Mouse (Mus musculus): ENCODE measurements at regions not wholly inside any gene's neighbourhood (a gene's known extent, or its start where the extent isn't known, plus 50 kb on each side); places are given as distances from the start of the nearest gene placed in this dataset.

GRCm38 (mm10) chr12:35863141-35863540 is 62.3 kb upstream of the Agr3 start:
- no peak for DNase-seq

DNA sequence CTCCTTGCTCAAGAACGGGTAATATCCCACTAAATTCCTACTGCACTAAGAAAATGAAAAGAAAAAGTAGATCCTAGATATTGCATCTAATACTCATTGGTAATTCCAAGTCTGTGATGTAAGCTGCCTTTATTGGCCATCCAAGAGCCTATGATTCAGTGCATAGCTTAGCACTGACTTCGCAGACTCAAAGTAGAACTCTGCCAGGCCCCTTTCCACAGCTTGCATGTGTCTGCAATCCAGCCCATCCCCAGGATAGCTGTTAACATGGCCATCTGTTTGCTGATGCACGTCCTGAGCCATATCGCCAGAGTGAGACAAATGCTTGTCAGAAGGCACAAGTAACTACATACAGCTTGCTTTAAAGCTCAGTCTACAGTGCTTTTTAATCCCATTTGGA is 72.3 kb upstream of the Agr3 start:
- DNase-seq, result no peak

GRCm38 (mm10) chr12:35846905-35847610 is 78.4 kb upstream of the Agr3 start:
- no peak for DNase-seq

GRCm38 (mm10) chr12:35836946-35837345 is 88.5 kb upstream of the Agr3 start:
- DNase-seq, result no peak

DNA sequence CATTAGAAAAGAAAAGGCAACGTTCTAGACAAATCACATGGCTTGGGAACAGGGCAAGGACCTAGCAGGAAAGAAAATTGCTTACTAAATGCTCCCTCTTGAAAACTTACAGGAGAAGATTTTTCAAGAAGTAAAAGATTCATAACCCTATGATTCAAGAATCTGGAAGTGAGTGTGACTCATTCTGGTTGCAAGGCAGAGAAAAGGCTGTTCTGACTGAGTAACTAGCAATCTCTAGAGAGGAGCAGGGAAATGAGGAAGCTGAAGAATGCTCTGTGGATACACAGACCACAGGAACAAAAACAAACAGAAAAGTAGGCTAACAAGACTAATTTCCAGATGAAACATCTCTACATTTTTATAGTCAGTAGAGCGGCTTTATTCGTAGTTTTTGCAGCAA is 92.1 kb upstream of the Agr3 start:
- DNase-seq, result no peak

- DNase-seq, result no peak
These were observed 93.4 kb upstream of the Agr3 start for GRCm38 (mm10) chr12:35831922-35832512.

- no peak for DNase-seq
These were observed 94.2 kb upstream of the Agr3 start for GRCm38 (mm10) chr12:35831268-35831667.

- DNase-seq, result no peak
These were observed 97.6 kb upstream of the Agr3 start for GRCm38 (mm10) chr12:35827797-35828196.

- DNase-seq, result no peak
These were observed 98.4 kb upstream of the Agr3 start for GRCm38 (mm10) chr12:35826990-35827389.

- DNase-seq, result no peak
These were observed 100.8 kb upstream of the Agr3 start for GRCm38 (mm10) chr12:35824587-35824987.

GRCm38 (mm10) chr12:35799261-35799660 is 126.2 kb upstream of the Agr3 start:
- DNase-seq, result no peak

DNA sequence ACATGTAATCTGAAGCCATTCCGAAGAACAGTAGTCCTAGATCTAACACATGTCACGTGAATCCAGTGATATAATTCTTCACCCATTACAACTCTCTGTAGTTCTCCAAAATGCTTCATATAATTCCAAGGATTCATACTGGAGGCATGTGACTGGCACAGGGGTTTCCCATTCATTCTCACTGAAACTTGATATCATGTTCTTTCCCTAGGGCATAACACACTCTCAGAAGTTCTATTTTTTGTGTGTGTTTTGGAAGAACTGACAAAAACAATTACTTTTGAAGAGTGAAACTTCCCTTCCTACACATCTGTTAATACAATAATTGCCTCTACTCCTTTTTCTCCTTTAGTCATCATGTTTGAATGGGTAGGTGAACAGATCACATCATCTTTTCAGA is 150.0 kb upstream of the Agr3 start:
- no peak for DNase-seq

DNA sequence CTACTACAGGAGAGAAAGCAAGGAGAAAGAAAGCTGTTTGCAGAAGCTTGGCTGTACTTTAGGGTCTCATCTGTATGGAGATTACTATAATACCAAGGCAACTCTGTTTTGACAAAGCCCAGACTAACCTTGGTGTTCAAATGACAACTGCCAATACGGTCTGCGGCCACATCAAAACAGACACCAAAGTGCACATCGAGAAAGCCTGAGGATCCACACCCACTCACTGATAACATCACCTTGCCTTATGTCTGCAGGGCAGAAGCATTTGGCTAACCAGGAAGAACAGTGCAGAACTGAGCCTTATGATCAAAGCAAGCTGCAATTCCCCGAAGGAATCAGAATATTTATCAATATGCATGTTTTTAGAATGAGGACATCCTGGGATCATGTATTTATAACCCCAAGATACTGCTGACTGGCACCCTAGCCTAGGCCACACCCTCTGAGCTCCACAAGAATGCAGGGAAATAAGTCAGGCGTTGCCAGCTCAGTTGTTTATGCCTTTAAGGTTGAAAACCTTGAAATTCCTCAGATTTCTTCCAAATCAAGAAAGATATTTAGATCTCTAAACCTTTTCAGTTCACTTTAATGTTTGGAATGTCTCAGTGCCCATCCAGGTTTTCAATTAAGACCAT is 154.9 kb upstream of the Agr3 start:
- DNase-seq, result no peak

- DNase-seq, result no peak
These were observed 166.5 kb upstream of the Agr3 start for GRCm38 (mm10) chr12:35758916-35759315.

DNA sequence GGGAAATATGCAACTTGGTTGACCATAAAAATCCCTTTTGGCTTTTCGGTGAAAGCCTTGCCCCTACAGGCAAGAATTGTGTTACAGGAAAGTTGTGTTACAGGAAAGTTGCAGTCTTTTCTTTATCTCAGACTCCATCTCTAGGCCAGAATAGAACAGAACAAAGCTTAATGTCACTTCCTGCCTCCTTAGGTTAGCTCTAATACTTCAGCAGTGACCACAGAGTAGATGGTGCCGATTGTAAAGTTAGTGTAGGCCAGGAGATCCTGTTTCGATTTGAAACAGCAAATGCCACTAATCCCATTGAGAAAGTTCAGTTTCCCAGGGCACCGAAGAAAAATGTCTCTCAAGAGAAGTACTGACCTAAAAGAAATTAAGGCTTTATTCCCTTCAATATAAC is 170.3 kb upstream of the Agr3 start:
- no peak for DNase-seq

DNA sequence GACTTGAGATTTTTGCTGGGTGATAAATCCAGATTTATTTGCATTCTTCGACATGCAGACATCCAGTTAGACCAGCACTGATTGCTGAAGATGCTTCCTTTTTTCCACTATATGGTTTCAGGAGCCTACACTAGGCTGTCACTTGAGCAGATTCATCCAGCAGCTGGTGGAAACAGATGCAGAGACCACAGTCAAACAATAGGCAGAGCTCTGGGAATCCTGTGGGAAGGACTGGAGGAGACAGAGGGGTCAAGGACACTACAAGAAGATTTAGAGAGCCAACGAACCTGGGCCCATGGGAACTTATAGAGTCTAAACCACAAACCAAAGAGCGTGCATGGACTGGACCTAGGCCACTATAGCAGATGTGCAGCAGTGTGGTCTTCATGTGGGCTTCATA is 177.4 kb upstream of the Agr3 start:
- DNase-seq, result no peak

DNA sequence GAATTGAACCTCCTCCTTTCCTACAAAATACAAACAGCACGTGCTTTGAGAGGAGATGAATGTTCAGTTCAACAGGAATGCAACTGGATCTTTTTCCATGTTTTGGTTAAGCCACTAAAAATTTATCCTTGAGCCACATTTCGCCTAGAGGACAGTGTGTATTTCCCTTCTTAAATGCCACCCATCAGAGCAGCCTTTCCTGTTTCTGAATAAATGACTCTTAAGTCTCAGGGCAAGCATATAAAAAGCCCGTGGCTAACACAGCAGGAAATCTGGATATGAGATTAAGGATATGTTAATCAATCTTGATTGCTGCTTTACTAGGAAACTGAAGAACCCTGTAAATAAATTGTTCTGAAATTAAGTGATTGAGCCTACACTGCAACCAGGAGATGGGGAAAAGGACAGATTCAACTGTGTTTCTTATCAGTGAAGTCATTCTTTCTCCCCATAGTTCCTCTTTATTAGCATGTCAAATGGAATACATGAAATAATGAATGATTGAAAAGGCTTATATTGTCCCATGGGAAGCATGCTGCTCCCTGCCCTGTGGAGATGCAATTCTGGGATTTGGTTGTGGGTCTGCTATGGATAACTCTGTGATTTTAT is 178.6 kb upstream of the Agr3 start:
- no peak for DNase-seq

DNA sequence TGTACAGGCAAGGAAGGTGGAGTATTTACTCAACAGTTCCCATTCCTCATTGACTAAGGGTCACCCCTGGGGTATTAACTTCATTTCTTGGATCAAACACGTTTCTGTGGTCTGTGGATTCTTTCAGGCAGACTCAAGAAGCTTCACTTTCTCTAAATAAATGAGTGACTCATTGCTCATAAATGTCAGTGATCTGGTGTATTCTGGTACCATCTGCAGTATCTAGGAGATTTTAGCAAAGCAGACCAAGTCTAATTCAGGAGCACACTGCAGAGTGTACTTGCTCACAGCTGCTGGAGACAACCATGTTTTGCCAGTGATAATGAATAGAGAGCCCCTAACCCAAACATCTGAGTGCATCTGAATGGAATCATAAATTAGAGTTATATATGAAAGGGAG is 182.7 kb upstream of the Agr3 start:
- no peak for DNase-seq

- DNase-seq, result no peak
These were observed 189.0 kb upstream of the Agr3 start for GRCm38 (mm10) chr12:35736427-35736826.

- DNase-seq, result no peak
These were observed 190.4 kb upstream of the Agr3 start for GRCm38 (mm10) chr12:35735002-35735401.

- no peak for DNase-seq
These were observed 191.0 kb upstream of the Agr3 start for GRCm38 (mm10) chr12:35734371-35734770.

- no peak for DNase-seq
These were observed 191.8 kb upstream of the Agr3 start for GRCm38 (mm10) chr12:35733580-35733979.

GRCm38 (mm10) chr12:35725910-35726309 is 191.1 kb upstream of the Ahr start:
- DNase-seq, result no peak

DNA sequence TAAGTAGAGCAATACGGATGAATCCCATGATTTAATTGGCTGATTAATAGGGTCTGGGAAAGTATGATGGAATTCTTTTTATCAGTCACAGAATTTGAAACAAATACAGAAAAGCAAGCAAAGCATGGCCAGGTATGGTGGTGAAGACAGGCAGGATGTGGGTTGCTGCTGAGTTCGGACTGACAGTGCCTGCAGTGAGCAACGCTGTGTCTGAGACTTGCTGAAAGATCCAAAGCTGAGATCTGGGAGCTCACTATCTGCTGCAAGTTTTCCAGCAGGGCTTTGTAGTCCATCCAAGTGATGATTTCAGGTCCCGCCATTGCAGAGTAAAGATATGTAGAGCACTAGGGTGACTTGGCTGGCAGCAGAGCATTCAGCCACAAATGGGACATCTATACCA is 189.3 kb upstream of the Ahr start:
- DNase-seq, result no peak

Data from adrenal gland, postnatal 25 days (tissue).